Mouse (Mus musculus) midbrain, postnatal 0 days (tissue): ENCODE measurements around the gene Anxa2. TPM values are rescaled to one million over a fixed set of nuclear protein-coding genes. Genes with fewer than 3 reads are reported as not detected.
A peak's percentile ranks its signal among the peaks of the same experiment; 100 is the strongest.

Experiments
- ATAC-seq: fragments of 200-750 bp; cut with Nextera tagmentation; 2 replicates; pipeline ENCODE4 v1.8.0; 2017; ENCODE audit warnings: moderate number of reproducible peaks, mild to moderate bottlenecking, moderate TSS enrichment, moderate library complexity; ENCODE audit not compliant: low FRiP score
- DNase-seq: peaks from one replicate; pipeline ENCODE4 v3.0.0-alpha.2; 2015; ENCODE audit warnings: low spot score
- H3K27ac ChIP-seq: fragments of 300-500 bp; sonication (generic); 2 replicates; pipeline ENCODE4 v1.5.1; 2014; ENCODE audit warnings: low read depth, mild to moderate bottlenecking, low read length, mixed read lengths
- H3K27me3 ChIP-seq: fragments of 300-500 bp; sonication (generic); 2 replicates; pipeline ENCODE4 v1.6.1; 2014; ENCODE audit warnings: low read length, control low read depth, mixed read lengths; ENCODE audit not compliant: insufficient read depth
- H3K36me3 ChIP-seq: fragments of 300-500 bp; sonication (generic); 2 replicates; pipeline ENCODE4 v1.6.1; 2014; ENCODE audit warnings: low read length, control low read depth, mixed read lengths; ENCODE audit not compliant: insufficient read depth
- H3K4me1 ChIP-seq: fragments of 300-500 bp; sonication (generic); 2 replicates; pipeline ENCODE4 v1.6.1; 2014; ENCODE audit warnings: mild to moderate bottlenecking, control low read depth, antibody characterized with exemption, low read length, mixed read lengths; ENCODE audit not compliant: insufficient read depth
- H3K4me2 ChIP-seq: fragments of 300-500 bp; sonication (generic); 2 replicates; pipeline ENCODE4 v1.6.1; 2014; ENCODE audit warnings: low read depth, mild to moderate bottlenecking, low read length, mixed read lengths; ENCODE audit not compliant: poor library complexity, severe bottlenecking
- H3K4me3 ChIP-seq: fragments of 300-500 bp; sonication (generic); 2 replicates; pipeline ENCODE4 v1.5.1; 2014; ENCODE audit warnings: low read depth, mild to moderate bottlenecking, low read length, moderate library complexity
- H3K9ac ChIP-seq: fragments of 300-500 bp; sonication (generic); replicated peaks from 2 replicates; pipeline ENCODE4 v1.6.1; 2014; ENCODE audit warnings: mild to moderate bottlenecking, low read length, moderate library complexity, mixed read lengths; ENCODE audit not compliant: poor library complexity, severe bottlenecking
- H3K9me3 ChIP-seq: fragments of 300-500 bp; sonication (generic); 2 replicates; pipeline ENCODE4 v1.6.1; 2016; ENCODE audit warnings: low read length, control low read depth
- CTCF ChIP-seq: IDR thresholded peaks from 2 replicates; pipeline ENCODE4 v1.5.1; 2016; ENCODE audit warnings: antibody characterized with exemption, mild to moderate bottlenecking
- WGBS: fragments of 180-500 bp; shearing (Covaris S2); extraction: QIAGEN DNeasy Blood & Tissue Kit; methylation state at CpG from one replicate; pipeline ENCODE4 v1.1.7; 2014; 5-methylcytosine and 5-hydroxymethylcytosine counted together
- polyA plus RNA-seq: library from polyadenylated mRNA; unstranded; fragments of >200 nt; fragmentation: Nextera tagmentation; extraction: Ambion mirVana; gene quantifications from 2 replicates; pipeline ENCODE4 v1.2.1, GENCODE M21; 2015
- total RNA-seq: library from RNA; depleted of rRNA; stranded (reverse); fragments of >200 nt; gene quantifications from 2 replicates; pipeline ENCODE4 v1.2.3, GENCODE M21; 2014; rRNA removed

The Anxa2 gene
- 68.4 and 73.2 TPM in 2 replicates for total RNA-seq
- 69.2 and 79.1 TPM in 2 replicates for polyA plus RNA-seq

DNA sequence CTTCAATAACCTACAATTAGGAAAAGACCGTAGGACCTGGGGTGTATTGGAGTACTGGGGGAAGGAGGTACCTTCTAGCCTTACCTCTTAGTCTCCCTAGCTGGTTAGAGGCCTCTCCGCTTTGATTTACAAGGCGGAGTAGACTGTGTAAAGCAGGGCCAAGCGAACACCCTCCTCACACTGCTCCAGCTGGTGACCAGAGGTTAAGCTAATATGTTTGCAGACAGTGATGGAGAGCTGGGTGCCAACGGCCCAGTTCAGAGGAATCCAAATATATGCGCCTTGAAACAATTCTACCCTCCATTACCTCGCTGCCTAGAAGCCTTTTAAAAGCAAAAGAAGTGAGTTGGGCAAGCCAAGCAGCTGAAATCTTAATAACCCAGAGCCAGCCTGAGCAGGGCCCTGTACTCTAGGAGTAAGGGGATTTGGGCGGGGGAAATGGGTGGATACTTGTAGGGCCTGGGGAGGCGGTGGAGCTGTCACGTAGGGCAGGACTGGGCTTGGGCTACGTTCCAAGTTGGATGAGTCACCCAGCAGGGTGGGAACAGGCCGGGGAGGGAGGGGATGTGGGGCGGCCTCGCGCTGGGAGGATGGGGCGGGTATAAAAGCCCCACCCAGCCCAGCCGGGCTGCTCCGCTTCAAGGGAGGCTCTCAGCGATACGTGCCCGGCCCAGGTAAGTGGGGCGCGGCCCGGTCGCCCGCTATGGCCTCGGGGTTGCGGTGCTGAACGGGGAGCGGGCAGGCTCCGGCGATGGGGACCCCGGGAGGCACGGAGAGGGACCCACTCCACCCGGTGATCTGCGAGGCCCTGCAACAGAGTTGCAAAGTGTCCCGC lies at the start of gene Anxa2:
Gene Anxa2, plus strand, starts transcription at position 555 of the 835 bp plus-strand sequence.
- WGBS: 15% methylated on average over 33 of the region's 37 CpGs
- no peaks in the 10 kb centered on the region for H3K36me3 ChIP-seq
- H3K9me3 ChIP-seq: no peaks in the 10 kb centered on the region
- peak within 1 kb of the TSS; percentile 39 for H3K4me3 ChIP-seq
- H3K27me3 ChIP-seq: peaks cover 14% of the 10 kb centered on the region
- 0 out of 2 replicates have a peak within 1 kb of the TSS, but pooled peaks have one; percentile 2 for H3K9ac ChIP-seq
- peak within 1 kb of the TSS; percentile 60 for H3K4me2 ChIP-seq
- H3K27ac ChIP-seq: peak within 1 kb of the TSS; percentile 18; the same call in 1 of the 2 replicates
- H3K4me1 ChIP-seq: peaks cover 5% of the 10 kb centered on the region; the same call in 1 of the 2 replicates
- no peak for TF ChIP-seq CTCF
- DNase-seq (peak; percentile 60), ATAC-seq (no peak)

DNA sequence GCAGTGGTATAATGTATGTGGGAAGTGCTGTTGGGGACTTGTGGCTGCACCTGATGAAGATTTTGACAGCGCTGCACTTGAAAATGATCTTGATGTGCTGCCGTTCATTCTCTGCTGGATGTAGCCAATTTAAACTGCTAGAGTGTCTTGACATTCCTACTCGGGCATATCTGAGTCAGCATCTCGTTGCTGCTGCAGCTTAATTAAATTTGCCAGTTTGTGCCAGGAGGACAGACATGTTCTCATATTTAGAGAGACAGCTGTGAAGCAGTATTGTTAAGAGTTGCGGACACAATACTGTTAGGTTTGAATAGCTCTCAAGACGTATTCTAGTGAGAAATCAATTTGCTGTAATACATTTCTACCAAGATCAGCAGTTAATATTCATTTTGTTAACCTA lies 48.7 kb upstream of the Anxa2 start:
- H3K9ac ChIP-seq: no peak overlapping the region
- H3K4me1 ChIP-seq: no peaks in the 10 kb centered on the region
- 51% methylated on average over 6 of the region's 6 CpGs for WGBS
- no peaks in the 10 kb centered on the region for H3K27me3 ChIP-seq
- no peaks in the 10 kb centered on the region for H3K9me3 ChIP-seq
- no peak for TF ChIP-seq CTCF
- H3K36me3 ChIP-seq: no peaks in the 10 kb centered on the region
- ATAC-seq: no peak
- H3K27ac ChIP-seq: no peak overlapping the region
- peak; percentile 8 for DNase-seq
- H3K4me2 ChIP-seq: no peak overlapping the region
- H3K4me3 ChIP-seq: no peak overlapping the region

DNA sequence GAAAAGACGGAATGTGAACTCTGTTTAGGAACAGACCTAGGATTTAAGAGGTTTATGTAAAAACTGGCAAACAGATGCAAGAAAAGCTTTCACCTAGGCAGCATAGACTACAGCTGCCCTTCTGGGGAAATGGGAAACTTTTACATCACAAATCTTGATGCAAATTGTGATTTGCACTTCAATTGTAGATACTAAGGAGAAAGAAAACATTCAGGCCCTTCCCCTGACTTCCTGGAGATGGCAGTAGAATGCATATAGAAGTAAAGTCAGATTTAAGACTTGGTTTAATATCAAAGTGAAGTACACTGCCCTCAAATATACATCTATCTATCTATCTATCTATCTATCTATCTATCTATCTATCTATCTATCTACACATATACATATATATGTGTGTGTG lies 33.9 kb upstream of the Anxa2 start:
- DNase-seq: peak; percentile 50
- Histone ChIP-seq H3K4me3 (no peak overlapping the region), H3K4me2 (no peak overlapping the region), H3K9me3 (no peaks in the 10 kb centered on the region), H3K27ac (no peak overlapping the region), H3K9ac (no peak overlapping the region), H3K36me3 (peaks cover 8% of the 10 kb centered on the region), H3K27me3 (no peaks in the 10 kb centered on the region), H3K4me1 (no peaks in the 10 kb centered on the region)
- ATAC-seq: no peak
- WGBS: 92% methylated on average over 1 of the region's 1 CpGs
- peak; percentile 77 for TF ChIP-seq CTCF

DNA sequence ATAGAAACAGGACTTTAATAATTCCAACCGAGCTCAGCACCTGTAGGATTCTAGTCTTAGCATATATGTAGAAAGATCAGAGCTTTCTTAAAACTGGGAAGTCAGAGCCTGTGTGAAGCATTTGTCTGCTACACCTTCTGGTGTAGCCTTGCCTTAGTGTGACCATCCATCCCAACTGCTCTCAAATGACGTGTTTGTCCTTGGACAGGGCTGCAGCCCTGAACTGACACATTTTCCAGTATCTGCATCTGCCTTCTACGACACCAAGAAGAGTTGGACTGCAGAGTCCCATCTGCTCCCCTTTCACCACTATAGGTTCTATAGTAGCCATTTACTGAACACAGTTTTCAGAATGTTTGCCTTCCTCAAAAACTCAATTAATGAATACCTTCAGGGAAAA lies 22.9 kb upstream of the Anxa2 start:
- peaks cover 4% of the 10 kb centered on the region; the same call in 1 of the 2 replicates for H3K36me3 ChIP-seq
- DNase-seq (no peak), ATAC-seq (no peak)
- no peak overlapping the region for H3K4me2 ChIP-seq
- H3K4me3 ChIP-seq: no peak overlapping the region
- peaks cover 4% of the 10 kb centered on the region; the same call in 1 of the 2 replicates for H3K4me1 ChIP-seq
- TF ChIP-seq CTCF: no peak
- no peaks in the 10 kb centered on the region for H3K27me3 ChIP-seq
- WGBS: 92% methylated on average over 3 of the region's 3 CpGs
- H3K9me3 ChIP-seq: no peaks in the 10 kb centered on the region
- H3K27ac ChIP-seq: no peak overlapping the region
- no peak overlapping the region for H3K9ac ChIP-seq

DNA sequence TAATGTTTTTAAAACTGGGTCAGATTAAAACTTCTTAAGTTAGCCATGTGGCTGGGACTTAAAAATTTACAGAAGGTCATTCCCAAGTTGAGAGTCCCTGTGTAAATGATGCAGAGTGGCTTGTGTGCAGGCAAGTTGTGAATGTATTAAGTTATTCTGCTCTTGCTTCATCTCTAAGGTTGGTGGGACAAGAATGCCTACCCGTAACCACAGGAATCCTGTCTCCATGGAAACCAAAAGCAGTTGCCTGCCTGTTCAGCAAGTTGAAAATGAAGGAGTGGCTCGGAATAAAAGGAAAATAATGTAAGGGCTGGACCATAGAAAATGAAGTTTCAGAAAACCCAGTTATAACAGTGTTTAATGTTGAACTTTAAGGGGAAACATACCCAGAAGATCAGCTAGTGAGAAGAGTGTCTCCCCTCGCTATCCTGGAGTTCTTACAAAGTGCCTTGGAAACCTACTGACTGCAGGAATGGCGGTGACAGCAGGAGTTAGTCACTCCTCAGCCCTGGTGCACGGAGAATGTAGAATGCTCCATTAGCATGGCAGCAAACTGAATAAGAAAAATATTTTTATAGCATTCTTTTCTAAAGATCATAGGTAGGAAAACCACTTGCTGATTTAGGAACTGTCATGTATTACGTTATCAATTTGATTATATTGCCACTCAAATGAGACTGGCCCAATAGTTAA lies 21.4 kb upstream of the Anxa2 start:
- Histone ChIP-seq H3K36me3 (peaks cover 4% of the 10 kb centered on the region; the same call in 1 of the 2 replicates), H3K4me3 (no peak overlapping the region), H3K9me3 (no peaks in the 10 kb centered on the region), H3K4me1 (peaks cover 4% of the 10 kb centered on the region; the same call in 1 of the 2 replicates), H3K9ac (no peak overlapping the region), H3K27ac (no peak overlapping the region), H3K4me2 (no peak overlapping the region), H3K27me3 (no peaks in the 10 kb centered on the region)
- TF ChIP-seq CTCF: no peak
- DNase-seq: peak; percentile 68
- WGBS: 21% methylated on average over 6 of the region's 6 CpGs
- no peak for ATAC-seq
